Mouse (Mus musculus): ENCODE data around the gene Tmem208.

DNA sequence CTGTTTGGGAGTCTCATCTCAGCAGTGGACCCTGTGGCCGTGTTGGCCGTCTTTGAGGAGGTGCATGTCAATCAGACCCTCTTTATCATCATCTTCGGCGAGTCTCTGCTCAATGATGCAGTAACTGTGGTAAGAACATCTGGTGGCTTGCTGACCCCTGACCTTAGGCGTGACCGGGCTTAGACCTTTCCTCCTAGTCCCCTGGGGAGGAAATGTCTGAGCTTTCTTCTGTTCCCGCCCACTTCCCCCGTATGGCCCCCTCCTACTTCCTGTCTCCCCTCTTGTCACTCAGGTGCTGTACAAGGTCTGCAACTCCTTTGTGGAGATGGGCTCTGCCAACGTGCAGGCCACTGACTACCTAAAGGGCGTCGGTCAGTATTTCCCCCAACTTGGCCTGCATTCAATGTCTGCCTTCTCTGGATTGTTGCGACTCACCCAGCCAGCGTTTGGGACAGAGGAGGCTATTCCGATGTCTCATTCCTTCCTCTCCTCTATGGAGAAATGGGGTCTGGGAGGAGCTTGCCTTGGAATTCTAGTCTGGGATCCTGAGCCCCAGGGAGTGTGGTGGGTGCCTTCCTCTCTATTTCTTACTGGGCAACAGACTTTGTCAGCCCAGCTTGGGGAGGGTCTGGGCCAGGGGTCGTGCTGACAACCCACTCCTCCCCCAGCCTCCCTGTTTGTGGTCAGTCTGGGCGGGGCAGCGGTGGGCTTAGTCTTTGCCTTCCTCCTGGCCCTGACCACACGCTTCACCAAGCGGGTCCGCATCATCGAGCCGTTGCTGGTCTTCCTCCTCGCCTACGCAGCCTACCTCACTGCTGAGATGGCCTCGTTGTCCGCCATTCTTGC, 29.2 kb downstream of the Tmem208 start:
- no peak for TF ChIP-seq POLR2A (IDR thresholded peaks at IDR 0.05; ENCODE audit: low read depth, low read length)
- no peak for TF ChIP-seq CTCF (IDR thresholded peaks at IDR 0.05; ENCODE audit: extremely low read depth, insufficient read length, insufficient replicate concordance, low read depth, low read length)

All from small intestine, adult 2 months (tissue).